Mouse (Mus musculus): ENCODE results near the gene Tead1. TPM values are rescaled to one million over a fixed set of nuclear protein-coding genes. Genes with fewer than 3 reads are reported as not detected.

Tead1 gene
- polyA plus RNA-seq, 1 experiment from 2014 or later: 1.5 TPM

GRCm38 (mm10) chr7:112801706-112802105, 122.6 kb downstream of the Tead1 start:
- ATAC-seq (ENCODE audit: low read depth): no peak
- H3K4me3 ChIP-seq (ENCODE audit: low read depth, low read length): no peak overlapping the region
- WGBS (ENCODE audit: insufficient replicate concordance): 32% methylated on average over 8 of the region's 8 CpGs

GRCm38 (mm10) chr7:112806718-112807400, 127.7 kb downstream of the Tead1 start:
- Histone ChIP-seq H3K27ac (ENCODE audit: low read length) (no peak overlapping the region), H3K4me1 (ENCODE audit: control insufficient read depth, low read depth, low read length) (no peaks in the 10 kb centered on the region; the same call in none of the 2 replicates), H3K27me3 (ENCODE audit: control insufficient read depth, insufficient read depth, low read depth, low read length) (no peaks in the 10 kb centered on the region), H3K9me3 (replicated peaks; ENCODE audit: control insufficient read depth, low read length) (no peaks in the 10 kb centered on the region), H3K4me2 (ENCODE audit: low read depth, low read length) (peak overlapping the region; percentile 28; the same call in 1 of the 2 replicates), H3K4me3 (ENCODE audit: low read depth, low read length) (no peak overlapping the region), H3K36me3 (ENCODE audit: control insufficient read depth, insufficient read depth) (no peaks in the 10 kb centered on the region), H3K9ac (ENCODE audit: low read depth, low read length) (no peak overlapping the region)
- ATAC-seq (ENCODE audit: low read depth): 0 out of 2 replicates have a peak, but pooled peaks have one; percentile 9
- WGBS (ENCODE audit: insufficient replicate concordance): 34% methylated on average over 2 of the region's 2 CpGs

More at GRCm38 (mm10) chr7:112801706-112802105, 122.6 kb downstream of the Tead1 start:
- Histone ChIP-seq H3K4me1 (ENCODE audit: control insufficient read depth, low read depth, low read length) (no peaks in the 10 kb centered on the region; the same call in none of the 2 replicates), H3K36me3 (ENCODE audit: control insufficient read depth, insufficient read depth) (no peaks in the 10 kb centered on the region), H3K4me2 (ENCODE audit: low read depth, low read length) (no peak overlapping the region), H3K9me3 (replicated peaks; ENCODE audit: control insufficient read depth, low read length) (no peaks in the 10 kb centered on the region), H3K9ac (ENCODE audit: low read depth, low read length) (no peak overlapping the region), H3K27me3 (ENCODE audit: control insufficient read depth, insufficient read depth, low read depth, low read length) (no peaks in the 10 kb centered on the region), H3K27ac (ENCODE audit: low read length) (no peak overlapping the region)

GRCm38 (mm10) chr7:112807401-112807751, 128.3 kb downstream of the Tead1 start:
- ATAC-seq (ENCODE audit: low read depth): peak; percentile 56; the same call in 1 of the 2 replicates
- peak overlapping the region; percentile 28; the same call in 1 of the 2 replicates for H3K4me2 ChIP-seq (ENCODE audit: low read depth, low read length)
- H3K36me3 ChIP-seq (ENCODE audit: control insufficient read depth, insufficient read depth): no peaks in the 10 kb centered on the region
- H3K9ac ChIP-seq (ENCODE audit: low read depth, low read length): no peak overlapping the region
- H3K4me3 ChIP-seq (ENCODE audit: low read depth, low read length): no peak overlapping the region
- no peak overlapping the region for H3K27ac ChIP-seq (ENCODE audit: low read length)
- 17% methylated on average over 6 of the region's 6 CpGs for WGBS (ENCODE audit: insufficient replicate concordance)
- H3K4me1 ChIP-seq (ENCODE audit: control insufficient read depth, low read depth, low read length): no peaks in the 10 kb centered on the region; the same call in none of the 2 replicates
- H3K27me3 ChIP-seq (ENCODE audit: control insufficient read depth, insufficient read depth, low read depth, low read length): no peaks in the 10 kb centered on the region
- no peaks in the 10 kb centered on the region for H3K9me3 ChIP-seq (replicated peaks; ENCODE audit: control insufficient read depth, low read length)

- H3K4me3 ChIP-seq (ENCODE audit: low read depth, low read length): no peak overlapping the region
- no peaks in the 10 kb centered on the region for H3K9me3 ChIP-seq (replicated peaks; ENCODE audit: control insufficient read depth, low read length)
- H3K27ac ChIP-seq (ENCODE audit: low read length): no peak overlapping the region
- no peaks in the 10 kb centered on the region; the same call in 1 of the 2 replicates for H3K4me1 ChIP-seq (ENCODE audit: control insufficient read depth, low read depth, low read length)
- no peaks in the 10 kb centered on the region for H3K27me3 ChIP-seq (ENCODE audit: control insufficient read depth, insufficient read depth, low read depth, low read length)
- H3K4me2 ChIP-seq (ENCODE audit: low read depth, low read length): no peak overlapping the region
- H3K9ac ChIP-seq (ENCODE audit: low read depth, low read length): no peak overlapping the region
- ATAC-seq (ENCODE audit: low read depth): no peak
- no peaks in the 10 kb centered on the region for H3K36me3 ChIP-seq (ENCODE audit: control insufficient read depth, insufficient read depth)
- WGBS (ENCODE audit: insufficient replicate concordance): 42% methylated on average over 7 of the region's 7 CpGs
Measured at GRCm38 (mm10) chr7:112810752-112811151, 131.6 kb downstream of the Tead1 start.

GRCm38 (mm10) chr7:112812037-112812775, 133.1 kb downstream of the Tead1 start:
- no peaks in the 10 kb centered on the region for H3K9me3 ChIP-seq (replicated peaks; ENCODE audit: control insufficient read depth, low read length)
- no peaks in the 10 kb centered on the region for H3K4me1 ChIP-seq (ENCODE audit: control insufficient read depth, low read depth, low read length)
- no peak overlapping the region for H3K9ac ChIP-seq (ENCODE audit: low read depth, low read length)
- no peak overlapping the region for H3K4me2 ChIP-seq (ENCODE audit: low read depth, low read length)
- H3K27me3 ChIP-seq (ENCODE audit: control insufficient read depth, insufficient read depth, low read depth, low read length): no peaks in the 10 kb centered on the region
- H3K27ac ChIP-seq (ENCODE audit: low read length): no peak overlapping the region
- no peaks in the 10 kb centered on the region for H3K36me3 ChIP-seq (ENCODE audit: control insufficient read depth, insufficient read depth)
- WGBS (ENCODE audit: insufficient replicate concordance): 70% methylated on average over 10 of the region's 10 CpGs
- no peak for ATAC-seq (ENCODE audit: low read depth)
- H3K4me3 ChIP-seq (ENCODE audit: low read depth, low read length): no peak overlapping the region

GRCm38 (mm10) chr7:112813163-112813562, 134.0 kb downstream of the Tead1 start:
- no peak for ATAC-seq (ENCODE audit: low read depth)
- H3K4me3 ChIP-seq (ENCODE audit: low read depth, low read length): no peak overlapping the region
- H3K27me3 ChIP-seq (ENCODE audit: control insufficient read depth, insufficient read depth, low read depth, low read length): no peaks in the 10 kb centered on the region
- H3K4me1 ChIP-seq (ENCODE audit: control insufficient read depth, low read depth, low read length): no peaks in the 10 kb centered on the region
- H3K36me3 ChIP-seq (ENCODE audit: control insufficient read depth, insufficient read depth): no peaks in the 10 kb centered on the region
- no peaks in the 10 kb centered on the region for H3K9me3 ChIP-seq (replicated peaks; ENCODE audit: control insufficient read depth, low read length)
- no peak overlapping the region for H3K27ac ChIP-seq (ENCODE audit: low read length)
- H3K9ac ChIP-seq (ENCODE audit: low read depth, low read length): no peak overlapping the region
- H3K4me2 ChIP-seq (ENCODE audit: low read depth, low read length): no peak overlapping the region
- 76% methylated on average over 7 of the region's 7 CpGs for WGBS (ENCODE audit: insufficient replicate concordance)

GRCm38 (mm10) chr7:112813731-112814306, 134.7 kb downstream of the Tead1 start:
- Histone ChIP-seq H3K36me3 (ENCODE audit: control insufficient read depth, insufficient read depth) (no peaks in the 10 kb centered on the region), H3K27ac (ENCODE audit: low read length) (no peak overlapping the region), H3K9me3 (replicated peaks; ENCODE audit: control insufficient read depth, low read length) (no peaks in the 10 kb centered on the region), H3K9ac (ENCODE audit: low read depth, low read length) (no peak overlapping the region), H3K4me2 (ENCODE audit: low read depth, low read length) (no peak overlapping the region), H3K4me3 (ENCODE audit: low read depth, low read length) (no peak overlapping the region), H3K27me3 (ENCODE audit: control insufficient read depth, insufficient read depth, low read depth, low read length) (no peaks in the 10 kb centered on the region), H3K4me1 (ENCODE audit: control insufficient read depth, low read depth, low read length) (no peaks in the 10 kb centered on the region)
- no peak for ATAC-seq (ENCODE audit: low read depth)
- WGBS (ENCODE audit: insufficient replicate concordance): 65% methylated on average over 8 of the region's 8 CpGs

GRCm38 (mm10) chr7:112816016-112816415, 136.9 kb downstream of the Tead1 start:
- H3K9me3 ChIP-seq (replicated peaks; ENCODE audit: control insufficient read depth, low read length): no peaks in the 10 kb centered on the region

GRCm38 (mm10) chr7:112819833-112820232, 140.7 kb downstream of the Tead1 start:
- Histone ChIP-seq H3K4me1 (ENCODE audit: control insufficient read depth, low read depth, low read length) (no peaks in the 10 kb centered on the region), H3K4me2 (ENCODE audit: low read depth, low read length) (no peak overlapping the region), H3K27me3 (ENCODE audit: control insufficient read depth, insufficient read depth, low read depth, low read length) (no peaks in the 10 kb centered on the region), H3K4me3 (ENCODE audit: low read depth, low read length) (no peak overlapping the region), H3K9ac (ENCODE audit: low read depth, low read length) (no peak overlapping the region), H3K27ac (ENCODE audit: low read length) (no peak overlapping the region), H3K9me3 (replicated peaks; ENCODE audit: control insufficient read depth, low read length) (no peaks in the 10 kb centered on the region), H3K36me3 (ENCODE audit: control insufficient read depth, insufficient read depth) (no peaks in the 10 kb centered on the region)
- WGBS (ENCODE audit: insufficient replicate concordance): 32% methylated on average over 4 of the region's 4 CpGs
- no peak for ATAC-seq (ENCODE audit: low read depth)

More at GRCm38 (mm10) chr7:112816016-112816415, 136.9 kb downstream of the Tead1 start:
- WGBS (ENCODE audit: insufficient replicate concordance): 71% methylated on average over 5 of the region's 5 CpGs
- no peak overlapping the region for H3K4me2 ChIP-seq (ENCODE audit: low read depth, low read length)
- no peak overlapping the region for H3K27ac ChIP-seq (ENCODE audit: low read length)
- no peak for ATAC-seq (ENCODE audit: low read depth)
- H3K4me1 ChIP-seq (ENCODE audit: control insufficient read depth, low read depth, low read length): no peaks in the 10 kb centered on the region
- no peaks in the 10 kb centered on the region for H3K27me3 ChIP-seq (ENCODE audit: control insufficient read depth, insufficient read depth, low read depth, low read length)
- no peak overlapping the region for H3K4me3 ChIP-seq (ENCODE audit: low read depth, low read length)
- no peak overlapping the region for H3K9ac ChIP-seq (ENCODE audit: low read depth, low read length)
- no peaks in the 10 kb centered on the region for H3K36me3 ChIP-seq (ENCODE audit: control insufficient read depth, insufficient read depth)
